Mouse (Mus musculus): ENCODE measurements at regions not wholly inside any gene's neighbourhood (a gene's known extent, or its start where the extent isn't known, plus 50 kb on each side); places are given as distances from the start of the nearest gene placed in this dataset.

GRCm38 (mm10) chr8:11145251-11145650 lies 137.0 kb upstream of the Irs2 start:
- Histone ChIP-seq H3K27ac (no peak overlapping the region), H3K4me1 (no peaks in the 10 kb centered on the region), H3K9ac (no peak overlapping the region), H3K27me3 (no peaks in the 10 kb centered on the region), H3K9me3 (replicated peaks) (no peaks in the 10 kb centered on the region), H3K4me2 (replicated peaks) (no peak overlapping the region), H3K4me3 (no peak overlapping the region), H3K36me3 (no peaks in the 10 kb centered on the region)
- ATAC-seq (ENCODE audit: low FRiP score) = no peak
- WGBS = 80% methylated on average over 3 of the region's 3 CpGs

GRCm38 (mm10) chr8:11140566-11140965 lies 132.3 kb upstream of the Irs2 start:
- Histone ChIP-seq H3K36me3 (no peaks in the 10 kb centered on the region), H3K27ac (no peak overlapping the region), H3K4me2 (replicated peaks) (no peak overlapping the region), H3K9me3 (replicated peaks) (no peaks in the 10 kb centered on the region), H3K9ac (no peak overlapping the region), H3K4me1 (no peaks in the 10 kb centered on the region), H3K27me3 (no peaks in the 10 kb centered on the region), H3K4me3 (no peak overlapping the region)
- 90% methylated on average over 1 of the region's 1 CpGs for WGBS
- no peak for ATAC-seq (ENCODE audit: low FRiP score)

DNA sequence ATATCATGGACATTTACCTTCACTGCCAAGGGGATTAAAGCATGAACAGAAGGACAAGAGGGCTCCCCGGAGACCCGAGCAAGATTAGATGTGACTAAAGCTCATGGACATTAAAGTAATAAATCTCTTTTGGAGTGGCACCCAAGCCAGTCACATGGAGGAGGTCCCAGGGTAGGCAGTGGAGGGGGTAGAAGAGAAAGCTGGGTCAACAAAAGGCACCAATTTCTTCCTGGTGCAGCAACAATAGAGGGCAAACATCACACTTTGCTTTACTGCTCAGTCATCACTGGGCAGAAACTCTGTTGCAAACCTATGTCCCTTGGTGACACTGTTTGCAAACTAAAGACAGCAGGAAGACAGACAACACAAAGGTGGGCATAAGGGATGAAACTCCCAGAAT lies 131.0 kb upstream of the Irs2 start:
- no peak for ATAC-seq (ENCODE audit: low FRiP score)
- no peaks in the 10 kb centered on the region for H3K9me3 ChIP-seq (replicated peaks)
- WGBS = 76% methylated on average over 2 of the region's 2 CpGs
- H3K4me1 ChIP-seq = no peaks in the 10 kb centered on the region
- no peak overlapping the region for H3K4me2 ChIP-seq (replicated peaks)
- no peaks in the 10 kb centered on the region for H3K27me3 ChIP-seq
- H3K36me3 ChIP-seq = no peaks in the 10 kb centered on the region
- no peak overlapping the region for H3K27ac ChIP-seq
- H3K9ac ChIP-seq = no peak overlapping the region
- no peak overlapping the region for H3K4me3 ChIP-seq

DNA sequence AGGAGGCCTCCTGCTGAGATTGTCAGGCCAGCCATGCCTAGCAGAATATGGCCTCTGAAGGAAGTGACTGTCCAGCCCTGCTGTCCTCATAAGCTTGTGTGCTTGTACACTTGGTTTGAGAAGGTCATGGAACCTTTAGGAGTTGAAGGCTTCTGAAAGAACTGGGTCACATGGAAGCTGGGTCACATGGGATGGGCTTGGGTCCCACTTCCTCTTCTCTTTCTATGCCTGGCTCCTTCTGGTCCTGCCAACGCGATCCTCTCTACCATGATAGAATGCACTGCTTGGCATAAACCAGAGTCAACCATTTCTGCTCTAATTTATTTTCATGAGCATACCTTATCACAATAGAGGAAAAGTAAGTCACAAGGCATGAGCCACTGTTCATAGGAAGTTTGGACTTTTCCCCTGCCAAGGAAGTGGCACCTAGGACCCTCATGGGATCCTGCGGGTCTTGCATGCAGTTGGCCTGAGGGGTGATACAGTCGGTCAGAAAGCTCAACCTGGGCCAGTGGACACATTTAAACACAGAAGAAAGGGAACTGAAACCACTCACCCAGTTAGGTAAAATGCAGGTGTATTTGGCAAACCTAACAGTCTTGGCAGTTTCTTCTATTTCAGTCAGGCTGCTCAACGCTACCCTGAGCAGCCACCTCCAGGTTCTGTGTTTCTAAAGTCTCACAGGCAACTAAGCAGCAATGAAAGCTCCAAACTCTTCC lies 130.2 kb upstream of the Irs2 start:
- Histone ChIP-seq H3K27me3 (no peaks in the 10 kb centered on the region), H3K9ac (no peak overlapping the region), H3K36me3 (no peaks in the 10 kb centered on the region), H3K9me3 (replicated peaks) (no peaks in the 10 kb centered on the region), H3K4me2 (replicated peaks) (no peak overlapping the region), H3K4me1 (no peaks in the 10 kb centered on the region), H3K4me3 (no peak overlapping the region), H3K27ac (no peak overlapping the region)
- 90% methylated on average over 5 of the region's 5 CpGs for WGBS
- no peak for ATAC-seq (ENCODE audit: low FRiP score)

DNA sequence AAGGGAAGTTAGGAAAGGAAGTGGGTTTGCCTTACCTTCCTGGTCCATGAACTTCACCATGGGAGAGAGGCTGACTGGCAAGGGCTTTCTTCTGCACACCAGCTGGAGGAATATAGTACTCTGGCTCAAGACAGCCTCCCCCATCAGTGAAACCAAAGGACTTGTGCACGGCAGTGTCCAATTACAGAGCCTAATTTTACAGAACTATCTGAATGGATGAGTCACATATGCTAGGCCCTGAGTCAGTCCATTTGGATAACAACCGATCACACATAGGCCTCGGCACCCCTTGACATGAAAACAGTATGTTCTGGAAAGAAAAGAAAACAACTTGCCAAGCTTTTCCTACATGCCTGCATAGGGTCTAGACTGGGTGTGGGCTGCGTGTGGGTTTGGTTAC lies 128.3 kb upstream of the Irs2 start:
- Histone ChIP-seq H3K4me1 (no peaks in the 10 kb centered on the region), H3K4me2 (replicated peaks) (no peak overlapping the region), H3K4me3 (no peak overlapping the region), H3K9me3 (replicated peaks) (no peaks in the 10 kb centered on the region), H3K27ac (no peak overlapping the region), H3K27me3 (no peaks in the 10 kb centered on the region), H3K36me3 (no peaks in the 10 kb centered on the region), H3K9ac (no peak overlapping the region)
- ATAC-seq (ENCODE audit: low FRiP score) = no peak
- 89% methylated on average over 4 of the region's 4 CpGs for WGBS

DNA sequence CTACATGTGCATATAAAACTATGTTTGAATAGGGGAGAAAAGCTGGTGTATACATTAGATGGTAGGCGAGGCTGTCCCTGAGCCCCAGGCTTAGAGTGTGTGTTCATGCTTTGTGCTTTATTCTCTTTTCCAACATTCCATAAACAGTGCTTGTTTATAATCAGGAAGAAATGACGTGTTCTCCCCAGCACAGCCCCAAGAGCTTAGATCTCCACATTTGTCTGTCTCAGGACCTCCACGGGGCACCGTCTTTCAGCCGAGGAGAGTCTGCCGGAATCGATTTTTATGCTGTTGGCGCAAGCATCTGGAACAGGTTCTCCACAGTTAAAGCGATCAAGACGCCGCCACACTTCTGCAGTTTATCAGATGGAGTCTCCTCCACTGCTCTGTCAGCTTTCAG lies 126.9 kb upstream of the Irs2 start:
- H3K36me3 ChIP-seq = no peaks in the 10 kb centered on the region
- H3K4me2 ChIP-seq (replicated peaks) = no peak overlapping the region
- 82% methylated on average over 11 of the region's 11 CpGs for WGBS
- no peaks in the 10 kb centered on the region for H3K27me3 ChIP-seq
- H3K9me3 ChIP-seq (replicated peaks) = no peaks in the 10 kb centered on the region
- H3K27ac ChIP-seq = no peak overlapping the region
- no peak overlapping the region for H3K4me3 ChIP-seq
- H3K9ac ChIP-seq = no peak overlapping the region
- no peaks in the 10 kb centered on the region for H3K4me1 ChIP-seq
- no peak for ATAC-seq (ENCODE audit: low FRiP score)

DNA sequence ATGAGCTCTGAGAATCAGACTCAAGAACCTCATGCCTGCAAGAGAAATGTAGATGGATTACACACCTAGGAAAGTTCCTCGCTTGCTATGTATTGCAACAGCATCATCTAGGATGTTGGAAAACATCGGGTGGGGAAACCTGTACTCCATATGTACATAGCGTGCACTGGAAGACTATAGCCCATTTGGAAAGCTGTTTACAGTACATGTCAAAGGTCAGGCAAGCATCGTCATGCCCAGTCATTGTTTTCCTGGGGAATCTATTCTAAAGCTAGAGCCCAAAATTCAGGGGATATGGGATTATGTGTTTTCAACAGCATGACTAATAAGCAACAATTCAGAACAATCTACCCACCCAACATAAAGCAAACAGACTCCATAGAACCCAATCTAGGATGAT lies 126.3 kb upstream of the Irs2 start:
- 95% methylated on average over 4 of the region's 4 CpGs for WGBS
- Histone ChIP-seq H3K4me2 (replicated peaks) (no peak overlapping the region), H3K27ac (no peak overlapping the region), H3K4me1 (no peaks in the 10 kb centered on the region), H3K4me3 (no peak overlapping the region), H3K9me3 (replicated peaks) (no peaks in the 10 kb centered on the region), H3K27me3 (no peaks in the 10 kb centered on the region), H3K36me3 (no peaks in the 10 kb centered on the region), H3K9ac (no peak overlapping the region)
- ATAC-seq (ENCODE audit: low FRiP score) = no peak

DNA sequence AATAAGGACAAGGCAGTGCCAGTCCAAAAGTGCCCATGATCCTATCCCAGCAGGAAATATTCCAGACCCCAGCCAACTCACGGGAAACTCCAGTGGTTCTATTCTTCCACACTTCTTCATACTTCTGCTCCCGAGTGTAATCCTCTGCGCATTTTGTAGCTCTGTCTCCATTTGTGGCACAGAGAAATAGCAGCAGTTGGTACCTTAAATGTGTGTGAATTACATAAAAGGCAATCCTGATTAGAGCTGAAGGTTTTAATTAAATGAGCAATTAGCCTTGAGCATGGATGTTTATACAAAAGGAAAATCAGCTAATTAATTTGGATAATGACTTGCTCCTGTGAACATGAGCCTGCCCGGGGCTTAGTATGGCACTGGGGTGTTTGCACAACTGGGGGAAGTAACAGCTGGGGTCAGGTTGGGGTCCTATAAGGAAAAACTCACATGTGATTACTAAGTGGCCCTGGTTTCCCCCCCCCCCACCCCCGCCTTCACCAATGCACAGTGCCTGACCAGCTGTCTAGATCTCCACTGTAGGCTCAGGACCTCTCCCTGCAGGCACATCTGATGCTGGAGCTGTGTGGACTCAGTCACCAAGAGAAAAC lies 110.9 kb upstream of the Irs2 start:
- 66% methylated on average over 5 of the region's 5 CpGs for WGBS
- H3K4me3 ChIP-seq = no peak overlapping the region
- no peak for ATAC-seq (ENCODE audit: low FRiP score)

DNA sequence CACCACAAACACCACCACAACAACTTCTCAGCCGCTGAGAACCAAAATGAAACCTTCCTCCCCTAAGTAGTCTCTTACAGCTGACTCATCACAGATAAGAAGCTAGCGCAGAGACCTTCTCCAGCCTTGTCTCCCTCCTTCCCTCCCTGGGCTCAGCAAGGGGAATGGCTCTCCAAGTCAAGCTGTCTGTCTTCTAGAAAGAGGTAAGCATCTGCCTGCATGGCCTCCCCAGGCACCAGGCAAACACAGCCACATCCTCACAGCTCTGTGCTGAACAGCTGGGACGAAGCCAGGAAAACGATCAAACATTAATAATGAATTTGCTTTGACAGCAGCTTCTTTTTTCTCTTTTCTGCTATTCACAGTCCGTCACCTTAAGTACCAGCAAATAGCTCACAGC lies 108.3 kb upstream of the Irs2 start:
- no peaks in the 10 kb centered on the region for H3K4me1 ChIP-seq
- ATAC-seq (ENCODE audit: low FRiP score) = no peak
- H3K9me3 ChIP-seq (replicated peaks) = no peaks in the 10 kb centered on the region
- no peaks in the 10 kb centered on the region for H3K27me3 ChIP-seq
- no peak overlapping the region for H3K4me3 ChIP-seq
- no peaks in the 10 kb centered on the region for H3K36me3 ChIP-seq
- H3K9ac ChIP-seq = no peak overlapping the region
- H3K27ac ChIP-seq = no peak overlapping the region
- 65% methylated on average over 5 of the region's 5 CpGs for WGBS
- H3K4me2 ChIP-seq (replicated peaks) = no peak overlapping the region

More for the DNA sequence above, 110.9 kb upstream of the Irs2 start:
- no peak overlapping the region for H3K27ac ChIP-seq
- no peak overlapping the region for H3K4me2 ChIP-seq (replicated peaks)
- no peaks in the 10 kb centered on the region for H3K36me3 ChIP-seq
- H3K9me3 ChIP-seq (replicated peaks) = no peaks in the 10 kb centered on the region
- H3K9ac ChIP-seq = no peak overlapping the region
- H3K27me3 ChIP-seq = no peaks in the 10 kb centered on the region
- H3K4me1 ChIP-seq = no peaks in the 10 kb centered on the region

DNA sequence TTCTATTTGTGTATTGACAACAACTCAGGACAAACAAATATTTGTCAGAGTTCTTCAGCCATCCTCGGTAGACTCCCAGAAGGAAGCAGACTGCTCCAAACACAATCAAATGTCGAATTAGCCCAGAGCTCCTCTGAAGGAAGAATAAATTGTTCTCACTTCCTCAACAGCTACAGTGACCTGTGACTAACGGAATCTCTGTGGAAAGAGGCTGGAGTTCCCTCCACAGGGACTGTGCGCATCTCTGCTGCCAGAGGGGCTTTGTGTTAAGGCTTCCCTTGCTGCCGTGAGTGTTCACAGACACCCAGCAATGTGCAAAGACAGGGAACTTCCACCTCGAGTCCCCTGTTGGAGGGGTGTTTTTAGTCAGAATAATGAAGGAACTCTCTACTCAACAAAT lies 107.0 kb upstream of the Irs2 start:
- Histone ChIP-seq H3K27me3 (no peaks in the 10 kb centered on the region), H3K4me3 (no peak overlapping the region), H3K4me1 (no peaks in the 10 kb centered on the region), H3K9me3 (replicated peaks) (no peaks in the 10 kb centered on the region), H3K36me3 (no peaks in the 10 kb centered on the region), H3K9ac (no peak overlapping the region), H3K27ac (no peak overlapping the region), H3K4me2 (replicated peaks) (no peak overlapping the region)
- 55% methylated on average over 6 of the region's 6 CpGs for WGBS
- no peak for ATAC-seq (ENCODE audit: low FRiP score)

DNA sequence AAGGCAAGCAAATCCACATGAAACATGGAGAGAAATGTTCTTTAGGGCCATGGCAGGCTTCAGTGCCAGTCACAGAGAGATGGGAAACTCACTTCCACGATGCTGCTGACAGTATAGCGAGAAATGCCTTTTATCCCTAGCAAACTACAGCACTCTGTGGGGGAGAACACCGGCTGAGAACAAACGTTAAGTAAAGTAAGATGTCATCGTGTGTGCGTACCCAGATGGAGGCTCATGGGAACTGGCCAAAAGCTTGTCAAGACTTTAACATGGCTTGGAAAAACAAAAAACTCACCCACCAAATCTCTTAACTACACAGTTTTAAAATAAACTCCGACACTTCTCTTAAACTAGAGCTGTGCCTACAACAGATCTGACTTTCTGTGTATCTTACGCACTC lies 106.3 kb upstream of the Irs2 start:
- H3K27ac ChIP-seq = no peak overlapping the region
- no peaks in the 10 kb centered on the region for H3K9me3 ChIP-seq (replicated peaks)
- no peak for ATAC-seq (ENCODE audit: low FRiP score)
- no peak overlapping the region for H3K4me2 ChIP-seq (replicated peaks)
- H3K27me3 ChIP-seq = no peaks in the 10 kb centered on the region
- 53% methylated on average over 8 of the region's 8 CpGs for WGBS
- H3K4me1 ChIP-seq = no peaks in the 10 kb centered on the region
- H3K36me3 ChIP-seq = no peaks in the 10 kb centered on the region
- no peak overlapping the region for H3K4me3 ChIP-seq
- H3K9ac ChIP-seq = no peak overlapping the region

DNA sequence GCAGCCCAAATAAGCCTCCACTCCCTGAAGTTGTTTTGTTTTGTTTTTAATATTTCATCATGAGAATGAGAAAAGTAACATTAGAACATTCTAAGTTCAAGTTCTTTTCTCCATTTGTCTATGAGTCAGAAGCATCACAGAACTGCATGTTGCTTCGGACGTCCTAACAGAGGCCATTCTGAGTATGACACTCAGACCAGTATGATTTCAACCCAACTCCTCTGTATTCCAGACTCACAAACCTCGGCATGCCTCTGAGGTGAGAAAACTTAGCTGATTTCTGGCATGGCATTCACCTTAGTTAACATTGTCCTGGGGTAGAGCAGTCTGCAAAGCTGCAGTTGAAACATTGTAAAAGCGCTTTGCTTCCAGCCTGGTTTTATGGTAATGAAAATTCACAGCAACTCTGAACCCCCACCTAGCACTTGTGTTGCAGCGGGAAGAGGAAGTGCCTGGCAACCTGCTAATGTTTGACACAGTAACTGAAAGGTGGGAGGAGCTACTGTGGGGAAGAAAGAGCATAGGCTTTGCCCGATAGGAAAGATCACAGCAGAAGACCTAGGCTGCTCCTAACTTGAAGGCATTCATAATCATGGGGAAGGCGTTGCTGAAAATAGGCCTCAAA lies 104.8 kb upstream of the Irs2 start:
- Histone ChIP-seq H3K4me1 (no peaks in the 10 kb centered on the region), H3K9me3 (replicated peaks) (no peaks in the 10 kb centered on the region), H3K27me3 (no peaks in the 10 kb centered on the region), H3K9ac (no peak overlapping the region), H3K4me3 (no peak overlapping the region), H3K27ac (no peak overlapping the region), H3K36me3 (no peaks in the 10 kb centered on the region), H3K4me2 (replicated peaks) (no peak overlapping the region)
- 73% methylated on average over 7 of the region's 7 CpGs for WGBS
- ATAC-seq (ENCODE audit: low FRiP score) = no peak

GRCm38 (mm10) chr8:11111987-11112386 lies 103.7 kb upstream of the Irs2 start:
- H3K27ac ChIP-seq = no peak overlapping the region
- no peak overlapping the region for H3K4me3 ChIP-seq
- H3K9ac ChIP-seq = no peak overlapping the region
- H3K27me3 ChIP-seq = no peaks in the 10 kb centered on the region
- 71% methylated on average over 2 of the region's 2 CpGs for WGBS
- ATAC-seq (ENCODE audit: low FRiP score) = no peak
- H3K4me2 ChIP-seq (replicated peaks) = no peak overlapping the region
- no peaks in the 10 kb centered on the region for H3K4me1 ChIP-seq
- H3K36me3 ChIP-seq = no peaks in the 10 kb centered on the region
- H3K9me3 ChIP-seq (replicated peaks) = no peaks in the 10 kb centered on the region

All from hindbrain, embryonic 12.5 days (tissue).